Mouse (Mus musculus): Measurements from ENCODE around the gene Serpinb9b.

DNA sequence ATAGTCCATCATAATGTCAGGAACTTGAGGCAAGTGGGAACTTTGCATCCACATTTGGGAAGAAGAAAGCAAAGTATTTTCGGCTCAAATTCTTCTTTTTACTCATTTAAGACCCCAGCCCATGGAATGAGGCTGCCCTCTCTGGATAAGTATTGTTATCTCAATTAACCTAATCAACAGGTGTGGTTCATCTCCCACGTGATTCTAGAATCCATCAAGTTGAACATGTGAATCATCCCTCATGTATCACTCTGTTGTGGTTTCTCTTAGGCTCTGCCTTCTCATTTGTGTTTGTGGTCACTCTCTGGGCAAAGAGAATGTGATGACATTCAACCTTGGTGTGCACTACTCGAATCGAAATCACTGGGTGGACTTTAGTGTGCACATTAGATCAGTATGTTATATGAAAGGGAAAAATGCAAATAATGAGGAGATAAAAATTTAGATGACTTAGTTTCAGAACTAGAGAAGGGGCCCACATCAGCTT lies 44.6 kb upstream of the Serpinb9b start:
- TF ChIP-seq CTCF (IDR thresholded peaks at IDR 0.05; ENCODE audit: low read depth) (no peak), EP300 (optimal IDR thresholded peaks at IDR 0.05) (no peak)

All from stomach, postnatal 0 days (tissue).